ENCODE assay signal across 8 mouse cellular contexts in the genomic region with DNA sequence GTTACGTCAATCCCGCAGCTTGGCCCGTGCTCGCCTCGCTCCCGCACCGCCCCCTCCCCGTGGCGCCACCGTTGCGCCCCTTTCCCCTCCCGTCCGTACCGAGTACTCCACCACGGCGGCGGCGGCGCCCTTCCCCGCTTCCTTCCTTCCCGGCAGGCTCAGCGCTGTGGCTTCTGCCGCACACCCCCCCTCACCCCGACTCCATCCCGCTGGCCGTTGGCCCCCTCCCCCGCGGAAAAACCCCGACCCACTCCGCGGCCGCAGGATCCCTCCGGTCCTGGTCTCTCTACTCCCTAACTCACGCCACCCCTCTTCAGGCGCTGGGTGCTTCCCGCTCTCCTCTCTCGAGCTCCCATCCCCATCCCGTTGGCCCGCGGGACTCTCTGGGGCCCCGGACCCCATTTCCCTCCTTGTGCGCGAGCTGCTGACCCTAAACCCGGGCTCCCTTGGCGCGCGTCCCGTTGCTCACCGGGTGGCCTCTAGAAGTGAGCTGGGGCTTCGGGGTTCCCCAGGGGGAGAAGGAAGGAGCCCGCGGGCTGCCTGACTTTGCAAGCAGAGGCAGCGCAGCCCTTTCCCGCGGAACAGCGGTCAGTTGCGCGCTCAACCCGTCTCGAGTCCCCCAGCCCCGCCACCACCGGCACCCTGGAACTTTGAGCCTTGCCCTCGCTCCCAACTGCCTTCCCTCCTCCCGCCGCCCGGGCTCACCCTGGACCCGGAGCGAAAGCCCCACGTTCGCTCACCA. TPM values are rescaled to one million over a fixed set of nuclear protein-coding genes. Genes with fewer than 3 reads are reported as not detected.
A peak's percentile ranks its signal among the peaks of the same experiment; 100 is the strongest.
DNase-seq lines count a peak whose midpoint lies in the region; ATAC-seq and TF ChIP-seq lines count a peak whose summit lies in the region.

No protein-coding gene starts in this region.

- H3K4me1 ChIP-seq in forebrain, embryonic 14.5 days (ENCODE audit: control insufficient read depth, insufficient read depth, low read length): no peaks in the 10 kb centered on the region
- H3K4me1 ChIP-seq in hindbrain, embryonic 13.5 days (replicated peaks): peaks cover 4% of the 10 kb centered on the region; the same call in 1 of the 2 replicates
- no peaks in the 10 kb centered on the region; the same call in 1 of the 2 replicates for H3K4me1 ChIP-seq in midbrain, embryonic 13.5 days (replicated peaks)

- WGBS in forebrain, embryonic 14.5 days: 32% methylated on average over 60 of the region's 70 CpGs
- whole genome bisulfite sequencing in hindbrain, embryonic 13.5 days: 22% methylated on average over 52 of the region's 70 CpGs
- 19% methylated on average over 63 of the region's 70 CpGs for WGBS in midbrain, embryonic 13.5 days

- ATAC-seq in forebrain, embryonic 14.5 days: peak; percentile 82
- ATAC-seq in hindbrain, embryonic 13.5 days (ENCODE audit: low FRiP score): peak; percentile 83
- ATAC-seq in midbrain, embryonic 13.5 days: peak; percentile 82

- H3K9ac ChIP-seq in forebrain, embryonic 14.5 days (ENCODE audit: low read length): peak overlapping the region; percentile 68
- peak overlapping the region; percentile 70 for H3K9ac ChIP-seq in hindbrain, embryonic 13.5 days
- peak overlapping the region; percentile 66 for H3K9ac ChIP-seq in midbrain, embryonic 13.5 days (replicated peaks)

- peak overlapping the region; percentile 73 for H3K4me3 ChIP-seq in gastrocnemius, adult 2 months
- H3K4me3 ChIP-seq in forebrain, embryonic 14.5 days (ENCODE audit: low read depth, low read length): peak overlapping the region; percentile 40
- peak overlapping the region; percentile 50 for H3K4me3 ChIP-seq in hindbrain, embryonic 13.5 days
- H3K4me3 ChIP-seq in left cerebral cortex, adult 2 months: peak overlapping the region; percentile 53
- H3K4me3 ChIP-seq in midbrain, embryonic 13.5 days (replicated peaks): peak overlapping the region; percentile 51

- H3K27ac ChIP-seq in gastrocnemius, adult 2 months: no peak overlapping the region
- H3K27ac ChIP-seq in forebrain, embryonic 14.5 days (ENCODE audit: low read depth, low read length): peak overlapping the region; percentile 54
- H3K27ac ChIP-seq in hindbrain, embryonic 13.5 days: peak overlapping the region; percentile 64
- peak overlapping the region; percentile 28; the same call in 1 of the 2 replicates for H3K27ac ChIP-seq in left cerebral cortex, adult 2 months
- H3K27ac ChIP-seq in midbrain, embryonic 13.5 days: no peak overlapping the region

- DNase-seq in gastrocnemius, adult 2 months: peak; percentile 29
- DNase-seq in gastrocnemius, adult 18-20 months (ENCODE audit: low spot score): no peak
- DNase-seq in cerebellum, adult 11 months: peak; percentile 43
- peak; percentile 72 for DNase-seq in forebrain, embryonic 14.5 days (ENCODE audit: low spot score)
- peak; percentile 54 for DNase-seq in left cerebral cortex, adult 2 months (ENCODE audit: extremely low spot score in 1 of 2, low spot score in 2 of 2)
- peak; percentile 48 for DNase-seq in testis, postnatal 14 days (ENCODE audit: low spot score)

- intact Hi-C loops in gastrocnemius, adult 2 months (cut with DNase I): no loop called here
- intact Hi-C loops in left cerebral cortex, adult 2 months (cut with DNase I): no loop called here

- H3K4me2 ChIP-seq in forebrain, embryonic 14.5 days (ENCODE audit: low read length): peak overlapping the region; percentile 73
- peak overlapping the region; percentile 76 for H3K4me2 ChIP-seq in hindbrain, embryonic 13.5 days
- H3K4me2 ChIP-seq in midbrain, embryonic 13.5 days (replicated peaks): peak overlapping the region; percentile 76

- no peak for TF ChIP-seq CTCF in gastrocnemius, adult 2 months (IDR thresholded peaks at IDR 0.05)
- TF ChIP-seq CTCF in left cerebral cortex, adult 2 months (IDR thresholded peaks at IDR 0.05): peak; percentile 16

- no peaks in the 10 kb centered on the region for H3K36me3 ChIP-seq in forebrain, embryonic 14.5 days (ENCODE audit: control insufficient read depth, insufficient read depth, low read length)
- H3K36me3 ChIP-seq in hindbrain, embryonic 13.5 days: no peaks in the 10 kb centered on the region
- no peaks in the 10 kb centered on the region for H3K36me3 ChIP-seq in midbrain, embryonic 13.5 days

- H3K9me3 ChIP-seq in forebrain, embryonic 14.5 days (replicated peaks; ENCODE audit: control insufficient read depth, low read length): no peaks in the 10 kb centered on the region
- H3K9me3 ChIP-seq in hindbrain, embryonic 13.5 days: no peaks in the 10 kb centered on the region
- H3K9me3 ChIP-seq in midbrain, embryonic 13.5 days: no peaks in the 10 kb centered on the region

- no peaks in the 10 kb centered on the region for H3K27me3 ChIP-seq in forebrain, embryonic 14.5 days (replicated peaks; ENCODE audit: control insufficient read depth, insufficient read depth, low read length)
- H3K27me3 ChIP-seq in hindbrain, embryonic 13.5 days: peaks cover 18% of the 10 kb centered on the region
- H3K27me3 ChIP-seq in midbrain, embryonic 13.5 days: peaks cover 31% of the 10 kb centered on the region

RNA-seq across cellular contexts. Expression of a gene that starts 1.1 kb away (rescaled TPM):
- 1 to 10 TPM; 1.9 to 2.4 TPM for total RNA-seq in gastrocnemius, adult 2 months (2021)
- total RNA-seq in gastrocnemius, adult 18-20 months (2021): 1 to 10 TPM; 3.2 to 3.5 TPM
- polyA plus RNA-seq in forebrain, embryonic 14.5 days (2014; fragmentation: Nextera tagmentation; extraction: Ambion mirVana): 36.2 and 47.1 TPM in 2 replicates
- 25.5 and 27.3 TPM in 2 replicates for polyA plus RNA-seq in hindbrain, embryonic 13.5 days (2015; fragmentation: Nextera tagmentation; extraction: Ambion mirVana)
- 10 to 100 TPM; 32.3 to 37.6 TPM for total RNA-seq in left cerebral cortex, adult 2 months (2021)
- polyA plus RNA-seq in midbrain, embryonic 13.5 days (2015; fragmentation: Nextera tagmentation; extraction: Ambion mirVana): 16.8 and 24.7 TPM in 2 replicates

Comparison
In these comparisons a context has a peak if more than half of its experiments do, and no peak if none do; other contexts are left out.
1. H3K27ac ChIP-seq: peak in forebrain, embryonic 14.5 days (single experiment), hindbrain, embryonic 13.5 days (single experiment) and left cerebral cortex, adult 2 months (single experiment); none in gastrocnemius, adult 2 months (single experiment) and midbrain, embryonic 13.5 days (single experiment).
2. RNA of a gene that starts 1.1 kb away (total RNA-seq): 32.3 to 37.6 TPM in left cerebral cortex, adult 2 months; 3.2 to 3.5 TPM in gastrocnemius, adult 18-20 months and 1.9 to 2.4 TPM in gastrocnemius, adult 2 months; every median in the first group is over 4 times any median in the second.
3. Peak in every context shown above with its lines, with median percentiles within 50 percentile points of each other: H3K4me3 ChIP-seq, ATAC-seq, H3K4me2 ChIP-seq and H3K9ac ChIP-seq.